Mouse (Mus musculus): ENCODE measurements around the gene Slc51a. TPM values are rescaled to one million over a fixed set of nuclear protein-coding genes. Genes with fewer than 3 reads are reported as not detected.
"Not testable (repeated sequence)": the region's sequence is repeated elsewhere in the genome, so short reads cannot be mapped to it uniquely, and the experiment has no call there.

The Slc51a gene
- total RNA-seq, 2 experiments from 2014 or later, result 2.3 TPM

- DNase-seq, result peak in 1 of 2 experiments; percentile 31
- intact Hi-C loops (cut with DNase I), result no loop called here
These were observed 10.4 kb downstream of the Slc51a start for GRCm38 (mm10) chr16:32477315-32477714.

- no peak for DNase-seq
- intact Hi-C loops (cut with DNase I), result no loop called here
These were observed 15.2 kb downstream of the Slc51a start for GRCm38 (mm10) chr16:32472276-32473015.

- intact Hi-C loops (cut with DNase I), result loop anchor here (10.0 kb wide), 1 partner anchor 195 kb away; the partner anchor contains the start of genes Rnf168 and Smco1
These were observed 18.1 kb downstream of the Slc51a start for GRCm38 (mm10) chr16:32469404-32470105.

GRCm38 (mm10) chr16:32468488-32468887, 19.2 kb downstream of the Slc51a start:
- intact Hi-C loops (cut with DNase I), result loop anchor here (10.0 kb wide), 1 partner anchor 194 kb away; the partner anchor contains the start of genes Rnf168 and Smco1
- DNase-seq, result no peak

More at GRCm38 (mm10) chr16:32469404-32470105, 18.1 kb downstream of the Slc51a start:
- no peak for DNase-seq

GRCm38 (mm10) chr16:32464908-32465307, 22.8 kb downstream of the Slc51a start:
- no peak for DNase-seq
- intact Hi-C loops (cut with DNase I), result loop anchor here (10.0 kb wide), 1 partner anchor 190 kb away; the partner anchor contains the start of genes Rnf168 and Smco1

GRCm38 (mm10) chr16:32463426-32463825, 24.3 kb downstream of the Slc51a start:
- intact Hi-C loops (cut with DNase I), result loop anchor here (10.0 kb wide), 1 partner anchor 189 kb away; the partner anchor contains the start of genes Rnf168 and Smco1
- no peak for DNase-seq

- DNase-seq, result no peak
- intact Hi-C loops (cut with DNase I), result loop anchor here (10.0 kb wide), 1 partner anchor 188 kb away; the partner anchor contains the start of genes Rnf168 and Smco1
These were observed 24.7 kb downstream of the Slc51a start for GRCm38 (mm10) chr16:32462950-32463349.

GRCm38 (mm10) chr16:32461713-32462112, 26.0 kb downstream of the Slc51a start:
- intact Hi-C loops (cut with DNase I), result loop anchor here (10.0 kb wide), 1 partner anchor 187 kb away; the partner anchor contains the start of genes Rnf168 and Smco1
- DNase-seq, result no peak

- intact Hi-C loops (cut with DNase I), result loop anchor here (10.0 kb wide), 1 partner anchor 186 kb away; the partner anchor contains the start of genes Rnf168 and Smco1
These were observed 27.2 kb downstream of the Slc51a start for GRCm38 (mm10) chr16:32460518-32460917.

GRCm38 (mm10) chr16:32457589-32458386, 29.9 kb downstream of the Slc51a start:
- intact Hi-C loops (cut with DNase I), result loop anchor here (5.0 kb wide), 3 partner anchors 35 to 340 kb away; no protein-coding TSS in a partner anchor
- peak; percentile 54 to 81 for DNase-seq

More at GRCm38 (mm10) chr16:32460518-32460917, 27.2 kb downstream of the Slc51a start:
- DNase-seq, result no peak

- intact Hi-C loops (cut with DNase I), result loop anchor here (5.0 kb wide), 3 partner anchors 34 to 339 kb away; no protein-coding TSS in a partner anchor
These were observed 30.9 kb downstream of the Slc51a start for GRCm38 (mm10) chr16:32456761-32457160.

GRCm38 (mm10) chr16:32456086-32456485, 31.6 kb downstream of the Slc51a start:
- no peak for DNase-seq
- intact Hi-C loops (cut with DNase I), result loop anchor here (5.0 kb wide), 3 partner anchors 34 to 339 kb away; no protein-coding TSS in a partner anchor

More at GRCm38 (mm10) chr16:32456761-32457160, 30.9 kb downstream of the Slc51a start:
- DNase-seq, result no peak

GRCm38 (mm10) chr16:32454646-32455045, 33.0 kb downstream of the Slc51a start:
- intact Hi-C loops (cut with DNase I), result loop anchor here (5.0 kb wide), 3 partner anchors 32 to 337 kb away; no protein-coding TSS in a partner anchor
- DNase-seq, result no peak

- intact Hi-C loops (cut with DNase I), result no loop called here
- DNase-seq, result no peak
These were observed 34.6 kb downstream of the Slc51a start for GRCm38 (mm10) chr16:32453102-32453501.

GRCm38 (mm10) chr16:32450133-32450532, 37.5 kb downstream of the Slc51a start:
- intact Hi-C loops (cut with DNase I), result no loop called here
- DNase-seq, result no peak

- intact Hi-C loops (cut with DNase I), result no loop called here
- DNase-seq, result no peak
These were observed 38.0 kb downstream of the Slc51a start for GRCm38 (mm10) chr16:32449665-32450064.

GRCm38 (mm10) chr16:32446563-32447138, 41.0 kb downstream of the Slc51a start:
- intact Hi-C loops (cut with DNase I), result no loop called here

GRCm38 (mm10) chr16:32445558-32445957, 42.1 kb downstream of the Slc51a start:
- intact Hi-C loops (cut with DNase I), result no loop called here
- no peak for DNase-seq

More at GRCm38 (mm10) chr16:32446563-32447138, 41.0 kb downstream of the Slc51a start:
- DNase-seq, result no peak

GRCm38 (mm10) chr16:32444615-32445014, 43.1 kb downstream of the Slc51a start:
- DNase-seq; intact Hi-C loops (cut with DNase I): not testable (repeated sequence)

All from heart, postnatal 14 days (tissue).